Mouse (Mus musculus) midbrain, embryonic 12.5 days (tissue): ENCODE measurements around the gene Catsperg1. TPM values are rescaled to one million over a fixed set of nuclear protein-coding genes. Genes with fewer than 3 reads are reported as not detected.

Source experiments
- ATAC-seq: fragments of 200-750 bp; cut with Nextera tagmentation; 2 replicates; pipeline ENCODE4 v1.8.0; 2017; ENCODE audit warnings: low read depth, moderate TSS enrichment, moderate library complexity; ENCODE audit not compliant: low FRiP score
- H3K27ac ChIP-seq: fragments of 300-500 bp; sonication (generic); replicated peaks from 2 replicates; pipeline ENCODE4 v1.5.1; 2016; ENCODE audit warnings: mild to moderate bottlenecking
- H3K27me3 ChIP-seq: fragments of 300-500 bp; sonication (generic); 2 replicates; pipeline ENCODE4 v1.6.1; 2016; ENCODE audit warnings: mild to moderate bottlenecking
- H3K36me3 ChIP-seq: fragments of 300-500 bp; sonication (generic); 2 replicates; pipeline ENCODE4 v1.6.1; 2016
- H3K4me1 ChIP-seq: fragments of 300-500 bp; sonication (generic); 2 replicates; pipeline ENCODE4 v1.6.1; 2016
- H3K4me2 ChIP-seq: fragments of 300-500 bp; sonication (generic); replicated peaks from 2 replicates; pipeline ENCODE4 v1.6.1; 2016; ENCODE audit warnings: mild to moderate bottlenecking, moderate library complexity
- H3K4me3 ChIP-seq: fragments of 300-500 bp; sonication (generic); 2 replicates; pipeline ENCODE4 v1.5.1; 2016; ENCODE audit warnings: mild to moderate bottlenecking
- H3K9ac ChIP-seq: fragments of 300-500 bp; sonication (generic); replicated peaks from 2 replicates; pipeline ENCODE4 v1.6.1; 2016; ENCODE audit warnings: mild to moderate bottlenecking, moderate library complexity
- H3K9me3 ChIP-seq: fragments of 300-500 bp; sonication (generic); 2 replicates; pipeline ENCODE4 v1.6.1; 2016; ENCODE audit warnings: mild to moderate bottlenecking
- WGBS: fragments of 180-500 bp; shearing (Covaris S2); methylation state at CpG from one replicate; pipeline ENCODE4 v1.1.7; 2016; 5-methylcytosine and 5-hydroxymethylcytosine counted together
- polyA plus RNA-seq: library from polyadenylated mRNA; unstranded; fragments of >200 nt; fragmentation: Nextera tagmentation; extraction: Ambion mirVana; gene quantifications from 2 replicates; pipeline ENCODE4 v1.2.1, GENCODE M21; 2016

The Catsperg1 gene
- polyA plus RNA-seq, 1 experiment from 2014 or later: 0.82 TPM

GRCm38 (mm10) chr7:29168121-29168695 is 45.6 kb downstream of the Catsperg1 start:
- peak overlapping the region; percentile 77 for H3K4me2 ChIP-seq
- H3K27ac ChIP-seq: peak overlapping the region; percentile 83
- no peaks in the 10 kb centered on the region for H3K36me3 ChIP-seq
- peaks cover 53% of the 10 kb centered on the region for H3K27me3 ChIP-seq
- peak overlapping the region; percentile 75 for H3K9ac ChIP-seq
- peaks cover 50% of the 10 kb centered on the region for H3K4me1 ChIP-seq
- WGBS: 2% methylated on average over 10 of the region's 10 CpGs
- H3K4me3 ChIP-seq: peak overlapping the region; percentile 72
- no peak for ATAC-seq
- no peaks in the 10 kb centered on the region for H3K9me3 ChIP-seq

- peak overlapping the region; percentile 72 for H3K4me3 ChIP-seq
- no peaks in the 10 kb centered on the region for H3K9me3 ChIP-seq
- H3K27ac ChIP-seq: no peak overlapping the region
- H3K4me1 ChIP-seq: peaks cover 48% of the 10 kb centered on the region
- H3K27me3 ChIP-seq: peaks cover 47% of the 10 kb centered on the region
- peak overlapping the region; percentile 77 for H3K4me2 ChIP-seq
- ATAC-seq: no peak
- peak overlapping the region; percentile 38; the same call in 1 of the 2 replicates for H3K9ac ChIP-seq
- H3K36me3 ChIP-seq: peaks cover 1% of the 10 kb centered on the region; the same call in 1 of the 2 replicates
- WGBS: 7% methylated on average over 19 of the region's 19 CpGs
Measured at GRCm38 (mm10) chr7:29167656-29168055, 46.2 kb downstream of the Catsperg1 start.

GRCm38 (mm10) chr7:29162750-29163525 is 50.9 kb downstream of the Catsperg1 start:
- Histone ChIP-seq H3K36me3 (peaks cover 12% of the 10 kb centered on the region), H3K27ac (no peak overlapping the region), H3K4me2 (no peak overlapping the region), H3K4me1 (peaks cover 13% of the 10 kb centered on the region), H3K9ac (no peak overlapping the region), H3K4me3 (no peak overlapping the region), H3K9me3 (no peaks in the 10 kb centered on the region), H3K27me3 (peaks cover 47% of the 10 kb centered on the region)
- no peak for ATAC-seq
- 18% methylated on average over 9 of the region's 9 CpGs for WGBS

- Histone ChIP-seq H3K4me3 (no peak overlapping the region), H3K9me3 (no peaks in the 10 kb centered on the region), H3K27me3 (peaks cover 45% of the 10 kb centered on the region), H3K9ac (no peak overlapping the region), H3K4me1 (0 out of 2 replicates have a peak, but pooled peaks cover 9% of the 10 kb centered on the region), H3K36me3 (peaks cover 12% of the 10 kb centered on the region), H3K4me2 (no peak overlapping the region), H3K27ac (no peak overlapping the region)
- 86% methylated on average over 5 of the region's 5 CpGs for WGBS
- ATAC-seq: no peak
Measured at GRCm38 (mm10) chr7:29162294-29162693, 51.5 kb downstream of the Catsperg1 start.

GRCm38 (mm10) chr7:29158264-29158663 is 55.6 kb downstream of the Catsperg1 start:
- Histone ChIP-seq H3K27me3 (peaks cover 37% of the 10 kb centered on the region), H3K4me1 (peaks cover 13% of the 10 kb centered on the region; the same call in 1 of the 2 replicates), H3K9me3 (no peaks in the 10 kb centered on the region), H3K27ac (no peak overlapping the region), H3K4me3 (no peak overlapping the region), H3K36me3 (peaks cover 12% of the 10 kb centered on the region), H3K9ac (no peak overlapping the region), H3K4me2 (no peak overlapping the region)
- WGBS: 2% methylated on average over 5 of the region's 5 CpGs
- ATAC-seq: no peak

GRCm38 (mm10) chr7:29155838-29156782 is 57.7 kb downstream of the Catsperg1 start, which contains the start of gene Fam98c:
Gene Fam98c (minus strand): TSS chr7:29156234.
- peak; percentile 80 for ATAC-seq
- H3K4me3 ChIP-seq: peak within 1 kb of the TSS; percentile 79
- H3K27me3 ChIP-seq: peaks cover 30% of the 10 kb centered on the region
- peak within 1 kb of the TSS; percentile 91 for H3K4me2 ChIP-seq
- H3K36me3 ChIP-seq: 0 out of 2 replicates have a peak, but pooled peaks cover under 1% of the 10 kb centered on the region
- WGBS: 4% methylated on average over 68 of the region's 68 CpGs
- H3K27ac ChIP-seq: peak within 1 kb of the TSS; percentile 92
- peak within 1 kb of the TSS; percentile 79 for H3K9ac ChIP-seq
- peaks cover 9% of the 10 kb centered on the region; the same call in 1 of the 2 replicates for H3K4me1 ChIP-seq
- H3K9me3 ChIP-seq: no peaks in the 10 kb centered on the region

- no peaks in the 10 kb centered on the region for H3K9me3 ChIP-seq
- peak; percentile 89 for ATAC-seq
- 6% methylated on average over 37 of the region's 37 CpGs for WGBS
Measured at GRCm38 (mm10) chr7:29155196-29155837, 58.5 kb downstream of the Catsperg1 start.

GRCm38 (mm10) chr7:29154018-29154720 is 59.7 kb downstream of the Catsperg1 start:
- WGBS: 94% methylated on average over 14 of the region's 14 CpGs
- Histone ChIP-seq H3K9me3 (no peaks in the 10 kb centered on the region), H3K36me3 (no peaks in the 10 kb centered on the region), H3K4me2 (no peak overlapping the region), H3K27ac (no peak overlapping the region), H3K4me1 (peaks cover 9% of the 10 kb centered on the region; the same call in 1 of the 2 replicates), H3K9ac (no peak overlapping the region), H3K27me3 (peaks cover 16% of the 10 kb centered on the region), H3K4me3 (no peak overlapping the region)
- no peak for ATAC-seq

More at GRCm38 (mm10) chr7:29155196-29155837, 58.5 kb downstream of the Catsperg1 start:
- H3K27ac ChIP-seq: peak overlapping the region; percentile 92
- peak overlapping the region; percentile 91 for H3K4me2 ChIP-seq
- peaks cover 26% of the 10 kb centered on the region for H3K27me3 ChIP-seq
- H3K4me1 ChIP-seq: peaks cover 9% of the 10 kb centered on the region; the same call in 1 of the 2 replicates
- peak overlapping the region; percentile 79 for H3K9ac ChIP-seq
- H3K36me3 ChIP-seq: no peaks in the 10 kb centered on the region
- peak overlapping the region; percentile 79 for H3K4me3 ChIP-seq

GRCm38 (mm10) chr7:29151486-29151885 is 62.3 kb downstream of the Catsperg1 start:
- H3K36me3 ChIP-seq: no peaks in the 10 kb centered on the region
- H3K27me3 ChIP-seq: no peaks in the 10 kb centered on the region; the same call in 1 of the 2 replicates
- H3K9ac ChIP-seq: no peak overlapping the region
- H3K4me1 ChIP-seq: peaks cover 5% of the 10 kb centered on the region; the same call in 1 of the 2 replicates
- no peaks in the 10 kb centered on the region for H3K9me3 ChIP-seq
- no peak overlapping the region for H3K4me3 ChIP-seq
- ATAC-seq: no peak
- H3K27ac ChIP-seq: no peak overlapping the region
- WGBS: 69% methylated on average over 10 of the region's 10 CpGs
- H3K4me2 ChIP-seq: no peak overlapping the region

GRCm38 (mm10) chr7:29148771-29149170 is 65.1 kb downstream of the Catsperg1 start:
- WGBS: 93% methylated on average over 15 of the region's 15 CpGs
- no peak overlapping the region for H3K4me3 ChIP-seq
- no peaks in the 10 kb centered on the region for H3K36me3 ChIP-seq
- H3K9ac ChIP-seq: no peak overlapping the region
- no peak for ATAC-seq
- H3K4me1 ChIP-seq: no peaks in the 10 kb centered on the region
- H3K9me3 ChIP-seq: no peaks in the 10 kb centered on the region
- H3K27ac ChIP-seq: no peak overlapping the region
- no peak overlapping the region for H3K4me2 ChIP-seq
- no peaks in the 10 kb centered on the region; the same call in 1 of the 2 replicates for H3K27me3 ChIP-seq
